Mouse (Mus musculus): ENCODE results near the gene Rnf215. TPM values are rescaled to one million over a fixed set of nuclear protein-coding genes. Genes with fewer than 3 reads are reported as not detected.

Rnf215 gene
- total RNA-seq, 1 experiment, result 19.5 TPM

DNA sequence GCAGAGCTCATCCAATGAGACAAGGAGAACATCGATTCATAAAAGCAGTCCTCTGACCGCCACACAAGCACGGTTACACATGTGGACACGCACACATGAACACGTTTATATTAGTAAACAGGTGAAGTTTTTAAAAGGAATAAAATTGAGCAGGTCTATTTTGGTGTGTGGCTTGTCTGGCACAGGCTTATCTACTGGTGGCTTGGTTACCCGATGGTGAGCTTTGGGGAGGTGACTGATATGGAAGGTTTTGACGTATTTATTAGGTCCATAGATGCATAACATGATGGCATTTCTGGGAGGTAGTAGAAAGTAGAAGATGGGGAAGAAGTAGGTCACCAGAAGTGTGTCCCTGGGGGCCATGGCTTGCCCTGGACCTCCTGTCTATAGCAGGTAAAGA lies 18.7 kb downstream of the Rnf215 start:
- Histone ChIP-seq H3K9me3 (ENCODE audit: control insufficient read depth, insufficient read depth, low read depth, low read length) (no peaks in the 10 kb centered on the region), H3K4me1 (ENCODE audit: control insufficient read depth in 2 of 2, insufficient read depth in 2 of 2, low read length in 2 of 2, poor library complexity in 1 of 2) (no peaks in the 10 kb centered on the region), H3K27ac (ENCODE audit: insufficient read depth, low read depth, low read length, poor library complexity, severe bottlenecking) (no peak overlapping the region), H3K4me3 (ENCODE audit: insufficient read depth in 1 of 2, low read depth in 1 of 2, low read length in 2 of 2, poor library complexity in 1 of 2, severe bottlenecking in 1 of 2) (no peak overlapping the region), H3K9ac (ENCODE audit: insufficient read depth, low read depth, low read length, poor library complexity, severe bottlenecking) (no peak overlapping the region), H3K36me3 (ENCODE audit: control insufficient read depth, insufficient read depth, low read length, poor library complexity, severe bottlenecking) (no peaks in the 10 kb centered on the region)
- DNase-seq (ENCODE audit: low read depth, low spot score), result no peak
- in situ Hi-C loops (cut with MboI; ENCODE audit: low sequenced_read_pairs in 2 of 2, unreplicated experiment in 2 of 2), result no loop called here
- no peak for TF ChIP-seq ZC3H11A (IDR thresholded peaks at IDR 0.05; ENCODE audit: borderline replicate concordance, low read depth, low read length)
- TF ChIP-seq MAFK (IDR thresholded peaks at IDR 0.05; ENCODE audit: insufficient read depth, low read depth, low read length), result no peak
- TF ChIP-seq ZNF384 (IDR thresholded peaks at IDR 0.05; ENCODE audit: low read depth, low read length), result no peak
- no peak for TF ChIP-seq HCFC1 (IDR thresholded peaks at IDR 0.05; ENCODE audit: borderline replicate concordance, insufficient read depth, low read length)
- TF ChIP-seq CHD2 (IDR thresholded peaks at IDR 0.05; ENCODE audit: low read depth, low read length), result no peak

- no peak for DNase-seq (ENCODE audit: low read depth, low spot score)
- Histone ChIP-seq H3K9me3 (ENCODE audit: control insufficient read depth, insufficient read depth, low read depth, low read length) (no peaks in the 10 kb centered on the region), H3K4me1 (ENCODE audit: control insufficient read depth in 2 of 2, insufficient read depth in 2 of 2, low read length in 2 of 2, poor library complexity in 1 of 2) (no peaks in the 10 kb centered on the region), H3K36me3 (ENCODE audit: control insufficient read depth, insufficient read depth, low read length, poor library complexity, severe bottlenecking) (no peaks in the 10 kb centered on the region), H3K4me3 (ENCODE audit: insufficient read depth in 1 of 2, low read depth in 1 of 2, low read length in 2 of 2, poor library complexity in 1 of 2, severe bottlenecking in 1 of 2) (no peak overlapping the region), H3K9ac (ENCODE audit: insufficient read depth, low read depth, low read length, poor library complexity, severe bottlenecking) (no peak overlapping the region), H3K27ac (ENCODE audit: insufficient read depth, low read depth, low read length, poor library complexity, severe bottlenecking) (no peak overlapping the region)
- TF ChIP-seq HCFC1 (IDR thresholded peaks at IDR 0.05; ENCODE audit: borderline replicate concordance, insufficient read depth, low read length), result no peak
- in situ Hi-C loops (cut with MboI; ENCODE audit: low sequenced_read_pairs in 2 of 2, unreplicated experiment in 2 of 2), result no loop called here
These were observed 20.6 kb downstream of the Rnf215 start for GRCm38 (mm10) chr11:4155641-4156040.

DNA sequence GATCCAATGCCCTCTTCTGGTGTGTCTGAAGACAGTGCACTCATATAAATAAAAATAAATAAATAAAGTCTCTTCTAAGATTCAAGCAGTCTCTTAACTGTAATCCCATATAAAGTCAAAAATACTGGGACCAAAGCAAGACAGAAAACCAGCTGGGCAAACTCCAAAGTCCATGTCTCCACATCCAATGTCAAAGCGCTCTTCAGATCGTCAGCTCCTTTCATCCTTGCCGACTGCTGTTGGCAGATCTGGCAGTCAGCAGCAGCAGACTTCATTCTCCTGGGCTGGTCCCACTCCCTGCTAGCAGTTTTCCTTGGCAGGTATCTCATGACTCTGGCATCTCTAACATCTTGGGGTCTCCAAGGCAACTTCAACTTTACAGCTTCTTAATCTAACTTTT lies 23.7 kb downstream of the Rnf215 start:
- DNase-seq (ENCODE audit: low read depth, low spot score), result no peak
- Histone ChIP-seq H3K36me3 (ENCODE audit: control insufficient read depth, insufficient read depth, low read length, poor library complexity, severe bottlenecking) (peaks cover 18% of the 10 kb centered on the region), H3K27ac (ENCODE audit: insufficient read depth, low read depth, low read length, poor library complexity, severe bottlenecking) (no peak overlapping the region), H3K9me3 (ENCODE audit: control insufficient read depth, insufficient read depth, low read depth, low read length) (no peaks in the 10 kb centered on the region), H3K4me3 (ENCODE audit: insufficient read depth in 1 of 2, low read depth in 1 of 2, low read length in 2 of 2, poor library complexity in 1 of 2, severe bottlenecking in 1 of 2) (no peak overlapping the region), H3K9ac (ENCODE audit: insufficient read depth, low read depth, low read length, poor library complexity, severe bottlenecking) (no peak overlapping the region), H3K4me1 (ENCODE audit: control insufficient read depth in 2 of 2, insufficient read depth in 2 of 2, low read length in 2 of 2, poor library complexity in 1 of 2) (peaks cover 0 to 2% of the 10 kb centered on the region in 2 experiments; a peak in 1 of 4 replicates)
- in situ Hi-C loops (cut with MboI; ENCODE audit: low sequenced_read_pairs in 2 of 2, unreplicated experiment in 2 of 2), result no loop called here
- no peak for TF ChIP-seq ZC3H11A (IDR thresholded peaks at IDR 0.05; ENCODE audit: borderline replicate concordance, low read depth, low read length)
- TF ChIP-seq MAFK (IDR thresholded peaks at IDR 0.05; ENCODE audit: insufficient read depth, low read depth, low read length), result no peak
- no peak for TF ChIP-seq CHD2 (IDR thresholded peaks at IDR 0.05; ENCODE audit: low read depth, low read length)
- no peak for TF ChIP-seq ZNF384 (IDR thresholded peaks at IDR 0.05; ENCODE audit: low read depth, low read length)
- TF ChIP-seq HCFC1 (IDR thresholded peaks at IDR 0.05; ENCODE audit: borderline replicate concordance, insufficient read depth, low read length), result no peak

DNA sequence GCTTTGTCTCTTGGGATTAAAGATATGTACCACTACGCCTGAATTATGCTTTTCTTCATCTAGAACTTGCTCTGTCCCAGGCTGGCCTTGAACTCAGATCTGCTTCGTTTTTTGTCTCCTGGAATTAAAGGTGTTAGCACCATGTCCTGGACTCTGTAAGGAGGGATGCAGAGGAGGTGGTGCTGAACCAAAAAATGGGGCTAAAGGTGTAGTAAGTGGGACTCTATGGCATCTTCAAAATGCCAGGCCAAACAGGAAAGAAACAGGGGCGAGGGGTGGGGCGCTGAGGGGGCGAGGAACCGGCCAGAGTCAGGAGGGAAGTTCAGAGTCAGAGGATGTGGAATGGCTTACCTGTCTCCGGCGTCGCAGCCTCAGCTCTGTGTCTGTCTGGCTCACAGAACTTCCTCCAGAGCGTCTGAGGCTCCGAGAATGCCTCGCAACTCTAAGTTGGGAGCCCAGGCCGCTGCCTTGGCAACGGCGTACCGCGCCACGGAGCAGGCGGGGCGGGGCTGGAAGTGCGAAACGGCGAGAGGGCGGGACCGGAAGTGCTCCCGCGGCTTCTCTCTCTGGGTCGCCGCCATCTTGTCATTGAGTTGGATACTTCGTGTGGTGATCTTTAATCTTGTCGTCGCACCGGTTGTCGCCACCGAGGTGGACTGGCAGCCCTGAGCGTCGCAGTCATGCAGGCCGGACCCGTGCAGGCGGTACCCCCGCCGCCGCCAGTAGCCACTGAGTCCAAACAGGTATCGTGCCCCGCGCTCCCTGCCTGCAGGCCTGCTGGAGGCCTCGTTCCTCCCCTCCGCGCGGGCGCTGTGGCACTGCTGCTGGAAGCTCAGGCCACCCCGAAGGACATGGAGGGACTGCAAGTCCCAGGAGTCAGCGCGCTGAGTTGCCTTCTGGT lies 25.1 kb downstream of the Rnf215 start, which contains the start of the genes Ccdc157 and Sf3a1:
Gene Ccdc157 (minus strand): TSS at position 486 of the 901 bp plus-strand sequence.
Gene Sf3a1 (plus strand): TSS at position 543 of the 901 bp plus-strand sequence.
- Histone ChIP-seq H3K27ac (ENCODE audit: insufficient read depth, low read depth, low read length, poor library complexity, severe bottlenecking) (peak within 1 kb of the TSS; percentile 67; the same call in 1 of the 2 replicates), H3K9ac (ENCODE audit: insufficient read depth, low read depth, low read length, poor library complexity, severe bottlenecking) (peak within 1 kb of the TSS; percentile 97)

More for the DNA sequence above, 25.1 kb downstream of the Rnf215 start, which contains the start of the genes Ccdc157 and Sf3a1:
- Histone ChIP-seq H3K9me3 (ENCODE audit: control insufficient read depth, insufficient read depth, low read depth, low read length) (no peaks in the 10 kb centered on the region), H3K36me3 (ENCODE audit: control insufficient read depth, insufficient read depth, low read length, poor library complexity, severe bottlenecking) (peaks cover 29% of the 10 kb centered on the region), H3K4me1 (ENCODE audit: control insufficient read depth in 2 of 2, insufficient read depth in 2 of 2, low read length in 2 of 2, poor library complexity in 1 of 2) (peaks cover 0 to 2% of the 10 kb centered on the region in 2 experiments; a peak in 1 of 4 replicates), H3K4me3 (ENCODE audit: insufficient read depth in 1 of 2, low read depth in 1 of 2, low read length in 2 of 2, poor library complexity in 1 of 2, severe bottlenecking in 1 of 2) (peak within 1 kb of the TSS; percentile 85 to 94)
- DNase-seq (ENCODE audit: low read depth, low spot score), result peak; percentile 87
- in situ Hi-C loops (cut with MboI; ENCODE audit: low sequenced_read_pairs in 2 of 2, unreplicated experiment in 2 of 2), result no loop called here
- peak; percentile 75 for TF ChIP-seq HCFC1 (IDR thresholded peaks at IDR 0.05; ENCODE audit: borderline replicate concordance, insufficient read depth, low read length)
- no peak for TF ChIP-seq ZNF384 (IDR thresholded peaks at IDR 0.05; ENCODE audit: low read depth, low read length)
- TF ChIP-seq MAFK (IDR thresholded peaks at IDR 0.05; ENCODE audit: insufficient read depth, low read depth, low read length), result no peak

Data from ES-E14 (cell line).